Mouse (Mus musculus) cerebellum, postnatal 36 days (tissue): ENCODE measurements around the gene Ccdc40.
"Not testable (repeated sequence)": the region's sequence is repeated elsewhere in the genome, so short reads cannot be mapped to it uniquely, and the experiment has no call there.

Experiments
- DNase-seq, 2 experiments: peaks; one replicate each; pipeline ENCODE4 v3.0.0; 2021 to 2022; ENCODE audit warnings: mixed read lengths in 2 of 2

Ccdc40 gene

DNA sequence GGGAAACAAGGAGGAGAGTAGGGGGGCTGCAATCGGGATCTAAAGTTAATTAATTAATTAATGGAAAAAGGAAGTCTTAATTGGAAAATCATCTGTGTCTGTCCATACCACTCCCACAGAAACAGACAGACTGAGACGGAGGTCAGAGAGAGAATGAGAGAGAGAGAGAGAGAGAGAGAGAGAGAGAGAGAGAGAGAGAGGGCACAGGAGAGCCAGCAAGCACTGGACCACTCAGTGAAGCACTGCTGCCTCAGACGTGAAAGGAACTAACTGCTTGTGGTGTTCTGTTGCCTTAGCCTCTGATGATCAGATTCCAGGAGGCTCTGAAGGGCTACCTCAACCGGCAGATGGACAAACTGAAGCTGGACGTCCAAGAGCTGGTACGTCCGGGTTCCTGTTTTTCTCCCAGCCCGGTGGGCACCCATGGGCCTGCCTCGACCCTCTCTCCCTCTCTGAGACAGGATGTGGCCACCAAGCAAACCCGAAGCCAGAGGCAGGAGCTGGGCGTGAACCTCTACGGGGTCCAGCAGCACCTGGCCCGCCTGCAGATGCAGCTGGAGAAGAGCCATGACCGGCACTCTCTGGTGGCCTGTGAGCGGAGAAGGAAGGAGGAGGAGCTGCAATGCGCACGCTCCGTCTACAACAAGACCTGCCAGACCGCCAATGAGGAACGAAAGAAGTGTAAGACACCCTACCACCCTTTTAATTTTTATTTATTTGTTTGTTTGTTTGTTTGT is 9.4 kb downstream of the Ccdc40 start:
- DNase-seq = no peak

DNA sequence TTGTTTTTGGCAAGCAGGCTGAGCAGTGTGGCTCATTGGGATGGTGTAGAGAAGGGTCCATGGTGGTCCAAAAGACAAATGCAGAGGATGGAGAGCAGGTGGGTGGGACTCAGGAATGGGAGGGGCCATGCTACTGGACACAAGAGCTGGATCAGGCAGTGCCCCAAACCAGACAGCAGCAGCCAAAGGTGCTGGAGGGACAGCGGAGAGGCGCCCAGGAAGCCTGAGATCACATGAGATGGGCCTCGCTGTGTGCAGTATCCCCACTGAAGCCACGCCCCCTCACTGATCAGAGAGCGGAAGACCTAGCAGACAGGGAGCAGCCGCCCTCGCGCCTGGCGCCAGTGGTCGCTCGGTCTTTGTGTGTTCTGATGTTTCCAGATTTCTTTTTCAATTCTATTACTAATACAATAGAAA is 9.9 kb downstream of the Ccdc40 start:
- DNase-seq = no peak

DNA sequence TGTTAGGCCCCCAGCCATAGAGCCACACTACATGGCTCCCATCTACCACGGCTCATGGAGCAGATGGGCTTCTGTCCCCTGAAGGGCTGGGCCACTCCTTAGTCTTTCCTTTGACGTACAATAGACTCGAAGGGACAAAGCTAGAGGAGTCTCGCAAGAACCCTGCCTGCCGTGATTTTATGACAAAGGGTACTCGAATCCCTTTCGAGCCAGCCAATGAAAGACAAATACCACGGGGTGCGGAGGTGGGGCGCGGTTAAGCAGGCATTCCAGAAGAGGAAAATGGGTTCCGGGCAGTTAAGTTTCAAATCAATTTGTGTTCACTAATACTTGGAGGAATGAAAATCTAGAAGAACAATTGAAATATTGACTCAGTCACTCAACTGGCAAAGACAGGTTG is 11.1 kb downstream of the Ccdc40 start:
- DNase-seq = no peak

DNA sequence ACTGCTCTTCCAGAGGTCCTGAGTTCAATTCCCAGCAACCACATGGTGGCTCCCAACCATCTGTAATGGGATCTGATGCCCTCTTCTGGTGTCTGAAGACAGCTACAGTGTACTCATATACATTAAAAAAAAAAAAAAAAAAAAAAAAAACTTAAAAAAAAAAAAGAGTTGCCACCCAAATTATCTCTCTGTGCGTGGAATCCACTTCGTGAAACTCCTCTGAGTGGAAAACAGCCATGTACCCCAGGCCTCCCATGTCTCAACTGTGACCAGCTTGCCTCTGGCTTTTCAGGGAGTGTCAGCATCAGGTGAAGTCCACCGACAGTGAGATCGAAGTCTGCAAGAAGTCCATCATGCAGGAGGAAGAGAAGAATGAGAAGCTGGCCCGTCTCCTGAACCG is 17.2 kb downstream of the Ccdc40 start:
- not testable (repeated sequence) for DNase-seq

DNA sequence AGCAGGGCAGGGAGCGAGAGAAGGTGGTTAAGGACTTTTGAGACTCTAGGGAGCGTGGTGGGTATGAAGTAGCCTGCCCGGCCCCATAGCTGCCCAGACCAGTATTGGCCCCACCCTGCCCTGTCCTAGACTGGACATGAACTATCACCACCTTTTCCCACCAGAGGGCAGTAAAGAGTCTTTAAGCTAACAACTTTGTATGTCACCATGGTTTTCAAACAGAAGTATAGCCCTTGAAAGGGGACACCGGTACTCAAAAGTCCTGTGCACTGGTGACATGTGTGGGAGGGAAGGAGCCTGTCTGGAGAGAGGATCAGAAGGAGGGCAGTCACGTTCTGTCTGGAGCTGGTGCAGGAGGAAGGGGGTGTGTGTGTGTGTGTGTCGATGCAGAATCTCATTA is 20.6 kb downstream of the Ccdc40 start:
- DNase-seq = peak; percentile 56 to 82

DNA sequence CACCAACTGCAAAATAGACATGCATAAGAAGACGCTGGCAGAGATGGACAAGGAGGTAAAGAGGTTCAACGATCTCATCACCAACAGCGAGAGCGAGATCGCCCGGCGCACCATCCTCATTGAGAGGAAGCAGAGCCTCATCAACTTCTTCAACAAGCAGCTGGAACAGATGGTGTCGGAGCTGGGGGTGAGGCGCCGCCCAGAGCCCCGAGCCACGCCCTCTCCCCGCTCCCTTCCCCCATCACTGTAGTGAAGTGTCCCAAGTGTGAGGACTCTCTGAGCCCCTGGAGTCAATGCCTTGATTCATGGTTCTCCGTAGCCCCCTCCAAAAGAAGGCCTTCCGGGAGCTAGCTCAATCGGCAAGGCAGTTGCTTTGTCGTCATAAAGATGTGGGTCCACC is 22.6 kb downstream of the Ccdc40 start:
- no peak for DNase-seq

DNA sequence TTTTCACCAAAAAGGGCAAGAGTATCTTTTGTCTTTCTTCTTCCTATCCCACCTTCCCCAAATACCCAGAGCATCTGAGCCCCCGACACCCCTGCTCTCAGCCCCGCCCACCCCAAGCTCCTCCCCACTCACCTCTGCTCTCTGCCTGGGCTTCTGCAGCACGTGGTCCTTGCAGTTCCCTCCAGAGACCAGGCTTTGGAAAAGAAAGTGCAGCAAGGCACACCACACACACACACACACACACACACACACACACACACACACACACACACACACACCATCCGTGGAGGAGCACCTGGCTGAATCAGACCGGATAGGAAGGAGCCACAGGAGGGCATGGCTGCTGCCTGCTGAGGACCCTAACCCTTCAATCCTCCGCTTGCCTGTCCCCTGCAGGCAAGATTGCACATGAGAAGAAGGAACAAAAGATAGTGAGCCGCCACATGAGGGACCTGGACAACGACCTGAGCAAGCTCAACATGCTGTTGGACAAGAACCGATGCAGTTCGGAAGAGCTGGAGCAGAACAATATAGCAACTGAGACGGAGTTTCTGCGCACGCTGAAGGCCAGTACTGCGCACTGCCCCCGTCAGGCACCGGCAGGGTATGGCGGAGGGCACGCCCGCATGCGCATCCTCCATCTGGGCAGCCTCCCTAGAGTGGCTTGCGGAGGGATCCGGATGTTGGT is 24.6 kb downstream of the Ccdc40 start:
- DNase-seq = peak; percentile 55 to 69

DNA sequence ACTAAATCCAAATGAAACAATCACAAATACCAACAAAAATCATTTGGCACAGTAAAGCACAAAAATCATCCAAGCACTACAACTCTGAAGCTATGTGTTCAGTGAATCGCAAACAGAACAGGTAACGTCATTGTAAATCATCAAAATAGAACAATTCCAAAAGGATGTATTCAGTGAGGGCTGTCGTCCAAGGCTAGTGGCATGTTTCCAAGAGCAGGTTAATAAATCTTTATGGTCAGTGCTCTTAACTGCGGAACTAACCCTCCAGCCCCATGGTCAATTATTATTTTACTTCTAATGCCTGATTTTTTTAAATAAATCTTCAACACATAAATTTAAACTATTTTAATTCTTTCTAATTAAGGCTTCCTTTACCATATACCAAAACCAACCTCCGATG is 28.2 kb downstream of the Ccdc40 start:
- DNase-seq = peak in 1 of 2 experiments; percentile 41

DNA sequence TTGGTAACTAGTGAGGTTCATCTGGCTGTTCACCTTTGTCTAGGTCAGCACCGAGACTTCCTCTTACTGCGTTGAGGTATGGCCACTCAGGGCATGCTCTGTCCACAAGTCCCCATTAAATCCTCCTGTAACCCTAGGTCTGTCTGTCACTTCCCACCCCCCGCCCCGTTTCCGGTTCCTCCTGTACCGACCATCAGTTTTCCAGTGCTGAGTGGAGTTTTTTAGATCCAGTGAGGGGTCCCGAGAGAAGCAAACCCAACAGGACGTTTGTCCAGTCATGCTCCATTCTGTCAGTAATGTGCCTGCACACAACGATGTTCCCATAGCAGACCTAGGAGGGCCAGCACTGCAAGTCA is 29.8 kb downstream of the Ccdc40 start:
- DNase-seq = no peak

DNA sequence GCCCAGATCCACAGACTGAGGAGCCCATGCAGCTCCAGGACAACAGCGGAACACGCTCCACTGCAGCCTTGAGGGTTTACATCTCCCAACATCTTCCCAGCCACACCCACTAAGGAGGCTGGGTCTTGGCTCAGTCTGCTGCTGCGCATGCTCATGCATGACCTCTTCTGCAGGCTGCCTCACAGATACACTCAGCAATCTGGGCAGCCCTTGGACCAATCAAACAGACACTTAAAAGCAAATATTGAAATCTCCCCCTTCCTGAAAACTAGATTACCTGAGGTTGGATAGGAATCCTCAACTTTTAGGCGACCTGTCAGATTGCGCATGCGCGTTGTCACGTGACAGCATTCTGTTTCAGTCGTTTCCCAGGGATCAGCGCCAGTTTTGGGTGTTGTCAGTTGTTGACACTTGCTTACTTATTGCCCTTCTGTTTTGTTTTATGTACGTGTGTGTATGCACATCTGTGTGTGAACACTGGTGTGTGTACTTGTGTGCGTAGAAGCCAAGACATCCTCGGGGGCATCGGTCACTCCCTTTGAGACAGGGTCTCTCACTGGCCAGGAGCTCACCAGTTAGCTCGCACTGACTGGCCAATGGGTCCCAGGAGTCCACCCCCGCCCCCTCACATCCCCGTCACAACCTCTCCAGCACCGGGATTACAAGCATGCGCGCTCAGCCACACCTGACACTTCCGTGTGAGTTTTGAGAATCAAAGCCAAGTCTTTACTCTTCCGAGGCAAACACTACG is 30.4 kb downstream of the Ccdc40 start:
- DNase-seq = peak; percentile 58 to 69

DNA sequence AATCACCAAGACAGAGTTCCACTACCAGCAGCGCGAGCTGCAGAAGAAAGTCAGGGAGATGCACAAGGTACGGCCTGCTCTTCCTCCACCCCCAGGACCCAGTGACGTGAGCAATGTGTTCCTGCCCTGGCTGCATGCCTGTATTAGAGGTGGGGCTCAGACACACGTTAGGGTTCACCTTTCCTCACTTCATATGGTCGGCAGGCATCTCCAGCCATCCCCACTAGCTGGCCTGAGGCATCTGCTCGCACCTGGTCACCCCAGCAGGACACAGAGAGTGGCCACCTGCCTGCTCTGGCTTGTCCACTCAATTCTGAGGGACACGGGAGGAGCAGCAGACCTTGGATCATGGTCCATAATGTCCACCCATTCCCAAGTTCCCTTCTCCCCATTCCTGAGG is 31.6 kb downstream of the Ccdc40 start:
- DNase-seq = no peak

DNA sequence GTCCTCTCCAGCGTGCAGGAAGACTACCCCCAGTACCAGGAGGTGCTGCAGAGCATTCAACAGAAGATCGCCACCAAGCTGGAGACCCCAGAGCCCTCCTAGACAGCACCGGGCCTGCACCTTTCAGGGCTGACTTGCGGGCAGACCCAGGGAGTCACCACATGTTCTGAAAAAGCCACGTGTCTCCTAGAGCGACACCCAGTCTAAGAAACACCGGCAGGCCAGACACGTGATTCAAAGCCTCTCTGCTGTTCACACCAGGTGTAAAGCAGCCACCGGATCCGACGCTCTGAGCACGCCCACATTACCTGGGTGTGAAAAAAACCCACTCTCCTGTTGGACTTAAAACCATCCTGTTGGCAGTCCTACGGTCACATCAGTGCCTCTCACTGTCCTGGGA is 36.0 kb downstream of the Ccdc40 start:
- no peak for DNase-seq

DNA sequence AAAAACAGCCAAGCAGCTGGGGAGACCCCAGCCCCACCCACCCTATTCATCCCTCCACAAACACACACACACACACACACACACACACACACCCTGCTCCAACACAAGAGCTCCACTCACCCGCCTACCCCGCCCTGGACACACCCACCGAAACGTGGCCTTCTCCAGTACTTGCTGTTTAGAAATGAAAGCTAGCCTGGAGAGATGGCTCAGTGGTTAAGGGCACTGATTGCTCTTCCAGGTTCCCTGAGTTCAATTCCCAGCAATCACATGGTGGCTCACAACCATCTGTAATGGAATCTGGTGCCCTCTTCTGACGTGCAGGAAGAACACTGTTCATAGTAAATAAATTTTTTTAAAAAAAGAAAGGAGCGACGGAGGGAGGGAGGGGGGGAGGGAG is 37.4 kb downstream of the Ccdc40 start:
- no peak for DNase-seq

DNA sequence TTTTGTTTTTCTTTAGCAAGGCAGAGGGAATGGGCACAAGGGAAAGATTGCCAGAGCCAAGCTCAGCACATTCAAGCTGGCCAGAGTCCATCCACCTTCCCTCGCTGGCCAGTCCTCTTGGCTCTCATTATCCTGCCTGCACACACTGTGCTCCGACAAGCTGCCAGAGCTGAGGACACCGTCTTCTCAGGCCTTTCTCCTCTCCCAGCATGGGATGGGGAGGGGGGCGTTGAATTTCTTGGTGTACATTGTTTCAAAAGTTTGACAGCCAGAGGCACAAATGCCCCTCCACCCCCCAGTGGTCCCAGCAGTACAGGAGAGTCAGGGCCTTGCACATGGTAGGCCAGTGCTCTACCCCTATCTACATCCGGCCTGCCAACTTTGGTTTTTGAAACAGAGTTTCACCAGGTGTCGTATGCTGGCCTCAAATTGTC is 38.9 kb downstream of the Ccdc40 start:
- peak; percentile 80 to 81 for DNase-seq

DNA sequence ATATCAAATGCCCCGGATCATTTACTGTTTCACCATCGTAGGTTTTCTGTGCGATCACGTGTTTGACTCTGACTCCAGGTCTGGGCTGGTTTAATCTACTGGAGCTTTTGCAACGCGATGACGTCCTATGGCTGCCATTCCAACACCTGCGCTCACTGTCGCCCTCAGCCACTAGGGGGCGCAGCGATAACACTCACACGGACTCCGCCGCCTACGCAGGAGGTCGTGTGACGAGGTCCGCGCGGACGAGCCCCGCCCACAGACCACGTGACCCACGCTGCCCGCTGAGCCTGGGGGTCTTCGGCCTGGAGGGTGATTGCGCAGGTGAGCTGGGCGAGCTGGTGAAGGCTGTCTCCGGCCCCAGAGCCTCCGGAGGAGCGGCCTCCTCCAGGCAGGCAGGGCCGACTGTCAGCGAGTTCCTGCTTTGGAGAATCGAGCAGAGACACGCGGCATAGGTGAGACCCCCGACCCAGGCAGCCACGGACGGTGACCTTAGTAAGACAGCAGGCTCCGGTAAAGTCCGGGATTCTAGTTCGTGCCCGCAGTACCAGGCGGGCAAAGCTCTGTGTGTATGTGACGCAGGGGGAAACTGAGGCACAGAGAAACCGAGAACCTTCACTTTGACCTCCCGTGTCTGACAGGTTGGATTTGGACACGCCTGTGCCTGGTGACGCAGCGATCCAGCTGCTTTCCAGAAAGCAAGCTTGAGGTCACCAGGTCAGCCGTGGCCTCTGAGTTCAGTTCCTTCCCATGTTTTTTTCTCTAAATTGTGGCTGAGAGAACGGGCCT is 39.6 kb downstream of the Ccdc40 start, which contains the start of gene Gaa:
TSS of gene Gaa (plus strand) at position 120 of the 789 bp plus-strand sequence.
- DNase-seq = peak; percentile 98

DNA sequence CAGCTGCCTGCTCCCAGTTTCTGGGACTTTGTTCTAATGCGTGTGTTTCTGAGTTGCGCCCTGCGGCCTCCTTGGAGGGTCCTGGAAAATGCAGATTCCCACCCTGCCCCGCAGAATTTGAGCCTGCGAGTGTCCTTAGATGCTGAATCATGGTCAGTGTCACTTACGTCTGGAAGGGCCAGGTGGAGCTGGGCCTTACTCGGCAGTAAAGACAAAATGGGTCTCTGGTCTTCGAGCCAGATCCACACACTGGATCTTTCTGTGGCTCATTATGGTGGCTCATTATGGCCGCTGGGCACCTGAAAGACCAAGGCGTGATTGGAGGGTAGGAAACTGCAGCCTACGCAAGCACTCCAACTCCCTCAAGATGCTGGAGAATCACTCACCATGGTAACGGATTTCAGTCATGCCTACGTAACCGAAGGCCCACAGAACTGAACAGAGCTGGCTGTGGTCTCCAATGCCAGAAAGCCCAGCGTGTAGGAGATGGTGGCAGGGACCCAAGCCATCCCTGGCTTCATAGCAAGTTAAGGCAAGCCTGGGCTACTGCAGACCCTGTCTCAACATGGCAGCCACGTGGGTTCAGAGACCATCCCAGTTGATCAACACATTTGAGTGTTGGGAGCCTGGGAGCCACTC is 40.3 kb downstream of the Ccdc40 start:
- DNase-seq = peak in 1 of 2 experiments; percentile 21

DNA sequence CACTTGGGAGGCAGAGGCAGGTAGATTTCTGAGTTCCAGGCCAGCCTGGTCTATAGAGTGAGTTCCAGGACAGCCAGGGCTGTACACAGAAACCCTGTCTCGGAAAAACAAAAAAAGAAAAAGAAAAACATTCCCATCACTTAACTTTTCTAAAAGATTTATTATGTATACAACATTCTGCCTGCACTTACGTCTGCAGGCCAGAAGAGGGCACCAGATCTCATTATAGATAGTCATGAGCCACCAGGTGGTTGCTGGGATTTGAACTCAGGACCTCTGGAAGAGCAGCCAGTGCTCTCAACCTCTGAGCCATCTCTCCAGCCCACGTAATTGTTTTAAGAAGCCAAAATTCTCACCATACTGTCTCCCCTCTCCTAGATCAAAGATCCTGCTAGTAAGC is 44.1 kb downstream of the Ccdc40 start:
- DNase-seq = not testable (repeated sequence)

DNA sequence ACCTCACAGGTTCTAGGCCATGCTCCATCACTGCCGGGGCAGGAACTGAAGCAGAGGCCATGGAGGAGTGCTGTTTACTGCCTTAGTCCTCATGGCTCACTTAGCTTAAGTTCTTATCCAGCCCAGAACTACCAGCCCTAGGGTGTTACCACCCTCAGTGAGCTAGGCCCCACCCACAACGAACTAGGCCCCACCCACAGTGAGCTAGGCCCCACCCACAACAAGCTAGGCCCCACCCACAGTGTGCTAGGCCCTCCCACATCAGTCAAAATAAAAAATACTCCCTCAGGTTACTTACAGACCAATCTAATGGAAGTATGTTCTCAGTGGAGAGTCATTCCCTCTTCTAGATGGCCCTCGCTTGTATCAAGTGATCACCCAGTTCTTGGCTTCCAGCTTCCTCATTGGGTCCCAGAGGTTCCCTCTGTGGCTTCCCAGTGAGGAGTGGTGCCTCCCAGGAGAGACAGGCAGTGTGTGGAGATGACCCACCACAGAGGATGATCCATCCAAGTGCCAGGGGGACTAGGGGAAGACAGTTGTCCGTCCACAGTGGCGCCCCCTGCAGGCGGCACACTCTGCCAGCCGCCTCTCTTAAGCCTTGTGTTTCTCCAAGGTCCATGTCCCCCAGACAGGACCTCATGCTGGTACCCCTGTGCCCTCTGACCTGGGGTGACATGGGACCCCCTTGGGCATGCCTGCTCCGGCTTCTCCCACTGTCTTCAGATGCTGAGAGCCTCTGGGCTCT is 45.0 kb downstream of the Ccdc40 start:
- no peak for DNase-seq

DNA sequence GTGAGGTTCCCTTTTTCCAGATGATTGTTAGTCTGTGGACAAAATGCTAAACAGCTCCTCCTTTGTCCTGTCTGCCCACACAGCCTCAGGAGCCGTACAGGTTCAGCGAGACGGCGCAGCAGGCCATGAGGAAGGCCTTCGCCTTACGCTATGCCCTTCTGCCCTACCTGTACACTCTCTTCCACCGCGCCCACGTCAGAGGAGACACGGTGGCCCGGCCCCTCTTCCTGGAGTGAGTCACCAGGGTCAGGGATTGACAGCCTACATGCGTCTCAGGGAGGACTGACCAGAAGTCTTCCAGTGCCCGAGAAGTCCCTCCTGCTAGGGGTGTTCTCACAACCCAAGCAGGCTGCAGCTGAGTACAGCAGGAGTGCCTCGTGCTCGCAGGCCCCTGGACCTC is 52.7 kb downstream of the Ccdc40 start:
- DNase-seq = peak in 1 of 2 experiments; percentile 1

DNA sequence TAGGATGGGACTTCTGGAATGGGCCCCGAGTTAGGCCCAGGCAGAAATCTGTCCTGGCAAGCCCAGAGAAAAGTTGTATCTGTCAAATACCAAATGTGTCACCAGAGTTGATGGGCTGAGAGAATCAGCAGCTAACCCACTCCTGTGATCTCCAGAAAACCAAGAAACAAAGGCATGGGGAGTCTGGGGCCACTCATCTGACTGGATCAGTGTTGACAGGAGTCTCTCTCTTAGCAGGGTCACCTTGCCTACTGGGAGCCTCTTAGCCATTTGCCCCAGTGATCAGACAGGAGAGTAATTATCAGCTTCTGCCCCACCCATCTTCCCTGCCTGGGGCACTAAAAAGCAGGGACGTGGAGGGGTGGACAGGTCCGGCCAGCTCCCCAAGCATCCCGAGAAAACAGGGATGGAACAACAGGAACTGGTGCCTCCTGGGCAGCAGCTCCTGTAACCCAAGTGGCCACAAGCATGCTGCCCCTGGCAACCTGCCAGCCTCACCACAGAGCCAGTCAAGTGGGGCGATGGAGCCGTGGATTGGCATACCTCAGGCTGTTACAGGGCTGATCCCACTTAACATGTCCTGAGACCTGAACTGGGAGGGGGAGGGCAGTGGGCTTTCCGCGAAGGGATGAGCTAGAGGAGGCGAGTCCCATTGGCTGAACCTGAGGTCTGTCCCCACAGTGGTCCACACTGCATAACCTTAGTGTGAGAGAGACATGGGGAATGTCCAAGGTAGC is 57.6 kb downstream of the Ccdc40 start:
- DNase-seq = peak; percentile 40 to 55
